Mouse (Mus musculus) thymus, adult 2 months (tissue): ENCODE measurements around the gene 1700016H13Rik. TPM values are rescaled to one million over a fixed set of nuclear protein-coding genes. Genes with fewer than 3 reads are reported as not detected.

Experiments used
- DNase-seq: peaks from one replicate; pipeline ENCODE4 v3.0.0; 2021
- H3K27ac ChIP-seq: fragments of 200-500 bp; 2 replicates; pipeline ENCODE4 v1.5.1; 2012; ENCODE audit warnings: low read length, control low read depth; ENCODE audit not compliant: control insufficient read depth, insufficient read depth
- H3K27me3 ChIP-seq: fragments of 200-500 bp; 2 replicates; pipeline ENCODE4 v1.6.1; 2012; ENCODE audit warnings: mild to moderate bottlenecking, low read length, moderate library complexity, mixed read lengths; ENCODE audit not compliant: control insufficient read depth, insufficient read depth
- H3K36me3 ChIP-seq: fragments of 200-500 bp; 2 replicates; pipeline ENCODE4 v1.6.1; 2012; ENCODE audit warnings: mild to moderate bottlenecking, low read length, moderate library complexity; ENCODE audit not compliant: control insufficient read depth, insufficient read depth
- H3K4me1 ChIP-seq: fragments of 200-500 bp; replicated peaks from 2 replicates; pipeline ENCODE4 v1.6.1; 2012; ENCODE audit warnings: low read length; ENCODE audit not compliant: control insufficient read depth, insufficient read depth
- H3K4me3 ChIP-seq: fragments of 200-500 bp; 2 replicates; pipeline ENCODE4 v1.5.1; 2012; ENCODE audit warnings: mild to moderate bottlenecking, low read length, control low read depth, moderate library complexity; ENCODE audit not compliant: control insufficient read depth, insufficient read depth
- CTCF ChIP-seq: fragments of 200-500 bp; IDR thresholded peaks from 2 replicates; pipeline ENCODE4 v1.5.1; 2012; ENCODE audit warnings: mild to moderate bottlenecking, control low read depth, low read length, moderate library complexity, borderline replicate concordance; ENCODE audit not compliant: control insufficient read depth, poor library complexity, insufficient read depth; ENCODE audit errors: extremely low read depth
- POLR2A ChIP-seq: fragments of 200-500 bp; IDR thresholded peaks from 2 replicates; pipeline ENCODE4 v1.6.1; 2012; ENCODE audit warnings: mild to moderate bottlenecking, low read length, control low read depth, moderate library complexity; ENCODE audit not compliant: control insufficient read depth, poor library complexity, insufficient read depth; ENCODE audit errors: extremely low read depth
- WGBS: fragments of 180-500 bp; shearing (Covaris S2); methylation state at CpG from one replicate; pipeline ENCODE4 v1.1.7; 2018; 5-methylcytosine and 5-hydroxymethylcytosine counted together
- polyA plus RNA-seq: library from polyadenylated mRNA; depleted of rRNA; stranded (reverse); fragments of >200 nt; gene quantifications from 2 replicates; pipeline ENCODE4 v1.2.3, GENCODE M21; 2012; rRNA removed

1700016H13Rik gene
- polyA plus RNA-seq, 1 experiment, result 0.15 TPM

DNA sequence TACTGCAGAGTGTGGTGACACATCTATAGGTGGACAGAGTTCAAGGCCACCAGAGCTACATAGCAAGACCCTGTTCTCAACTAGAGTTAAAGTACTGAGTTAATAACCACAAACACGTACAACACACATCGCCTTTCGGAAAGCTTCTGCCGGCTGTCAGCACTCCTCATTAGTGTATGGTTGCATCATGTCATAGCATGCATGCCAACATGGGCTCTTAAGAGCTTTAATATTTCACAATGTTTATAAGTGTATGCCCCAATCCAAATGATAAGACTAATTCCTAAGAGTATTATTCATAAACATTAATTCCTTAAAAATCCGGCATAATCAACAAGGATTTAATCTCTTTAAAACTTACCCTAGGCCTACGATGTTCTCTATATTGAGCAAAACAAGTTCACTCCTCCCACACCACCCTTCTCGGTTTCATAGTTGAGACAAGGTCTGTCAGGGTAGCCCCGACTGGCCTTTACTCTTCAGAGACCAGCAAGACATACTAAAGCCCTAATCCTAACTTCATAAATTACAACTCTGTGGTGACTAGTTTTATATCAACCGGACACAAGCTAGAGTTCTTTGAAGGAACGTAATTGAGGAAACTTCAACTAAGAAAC is 44.8 kb downstream of the 1700016H13Rik start:
- no peak for DNase-seq

DNA sequence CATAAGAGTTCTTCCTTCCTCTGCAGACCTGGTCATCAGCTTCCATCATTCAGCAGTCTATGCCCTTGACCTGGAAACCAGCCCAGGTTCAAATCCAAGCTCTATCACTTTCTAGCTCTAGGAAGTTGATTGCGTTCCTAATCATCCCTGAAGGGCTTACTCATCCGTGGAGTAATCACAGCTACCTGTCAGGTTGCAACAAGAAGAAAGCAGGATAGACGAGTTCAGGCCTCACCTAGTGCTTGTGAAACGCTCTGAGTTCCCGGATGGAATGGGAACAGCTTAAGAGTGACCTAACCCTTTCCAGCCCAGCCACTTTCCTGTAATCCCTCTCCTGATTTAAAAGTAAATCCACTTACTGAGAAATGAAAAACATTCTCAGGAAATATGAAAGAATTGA is 45.7 kb downstream of the 1700016H13Rik start:
- no peak overlapping the region for H3K4me3 ChIP-seq
- 87% methylated on average over 5 of the region's 5 CpGs for WGBS
- no peak overlapping the region for H3K27ac ChIP-seq
- H3K4me1 ChIP-seq, result no peaks in the 10 kb centered on the region
- TF ChIP-seq CTCF (no peak), POLR2A (no peak)
- H3K27me3 ChIP-seq, result no peaks in the 10 kb centered on the region
- H3K36me3 ChIP-seq, result no peaks in the 10 kb centered on the region
- no peak for DNase-seq

More for the DNA sequence above, 44.8 kb downstream of the 1700016H13Rik start:
- Histone ChIP-seq H3K4me1 (no peaks in the 10 kb centered on the region), H3K36me3 (no peaks in the 10 kb centered on the region), H3K4me3 (no peak overlapping the region), H3K27me3 (no peaks in the 10 kb centered on the region), H3K27ac (no peak overlapping the region)
- TF ChIP-seq POLR2A (no peak), CTCF (no peak)
- 93% methylated on average over 10 of the region's 10 CpGs for WGBS

DNA sequence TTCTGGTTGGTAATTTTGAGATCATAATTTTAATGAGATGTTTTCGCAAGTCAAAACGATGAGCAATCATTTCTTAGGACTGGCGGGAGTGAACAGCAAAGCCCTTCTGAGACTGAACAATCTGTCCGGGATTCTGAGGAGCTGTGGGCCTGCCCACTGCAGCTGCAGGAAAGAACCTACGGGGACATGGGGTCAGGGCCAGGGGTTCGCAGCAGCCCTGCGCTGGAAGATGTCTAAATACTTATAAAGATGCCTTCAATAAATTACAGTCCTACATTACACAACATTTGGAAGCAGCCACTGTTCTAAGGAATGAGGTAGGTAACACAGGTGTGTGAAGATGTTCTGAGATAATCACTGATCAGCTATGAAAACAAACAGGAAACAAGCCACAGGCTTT is 50.1 kb downstream of the 1700016H13Rik start:
- H3K4me1 ChIP-seq, result no peaks in the 10 kb centered on the region
- no peak overlapping the region for H3K27ac ChIP-seq
- H3K27me3 ChIP-seq, result no peaks in the 10 kb centered on the region
- H3K4me3 ChIP-seq, result no peak overlapping the region
- TF ChIP-seq POLR2A (no peak), CTCF (no peak)
- no peaks in the 10 kb centered on the region for H3K36me3 ChIP-seq
- whole genome bisulfite sequencing, result 92% methylated on average over 7 of the region's 7 CpGs
- DNase-seq, result no peak

DNA sequence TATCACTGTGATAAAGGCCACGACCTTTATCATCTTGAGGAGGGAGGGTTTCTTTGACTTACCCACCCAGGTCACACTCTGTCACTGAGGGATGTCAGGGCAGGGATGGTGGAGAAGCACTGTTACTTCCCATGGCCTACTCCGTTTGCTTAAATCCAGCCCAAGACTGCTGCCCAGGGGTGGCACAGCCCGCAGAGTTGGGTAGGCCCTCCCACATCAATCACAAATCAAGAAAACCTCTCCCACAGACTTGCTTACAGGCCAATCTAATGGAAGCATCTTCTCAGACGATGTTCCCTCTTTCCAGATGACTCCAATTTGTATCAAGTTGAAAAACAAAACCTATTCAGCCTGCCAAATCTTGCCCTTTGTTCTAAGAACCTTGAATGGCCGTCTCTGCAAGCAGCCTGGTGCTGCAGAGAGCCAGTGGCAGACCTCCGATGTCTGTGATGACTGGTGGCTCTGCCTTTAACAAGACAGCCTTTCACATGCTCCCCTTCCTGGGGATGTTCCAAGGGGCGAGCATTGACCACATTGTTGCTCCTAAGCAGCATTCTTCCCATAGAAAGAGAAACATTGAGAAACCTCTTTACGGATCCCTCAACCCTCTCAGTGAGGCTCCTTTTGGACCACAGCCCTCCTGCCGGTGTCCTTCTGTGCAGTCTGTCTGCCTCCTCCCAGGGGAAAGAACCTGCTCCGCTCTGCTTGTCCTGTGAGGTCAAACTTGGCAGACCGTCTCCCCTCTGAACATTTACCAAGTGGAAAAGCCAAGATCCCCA is 52.5 kb downstream of the 1700016H13Rik start:
- no peak overlapping the region for H3K27ac ChIP-seq
- TF ChIP-seq POLR2A (no peak), CTCF (no peak)
- no peak overlapping the region for H3K4me3 ChIP-seq
- WGBS, result 93% methylated on average over 11 of the region's 11 CpGs
- H3K4me1 ChIP-seq, result no peaks in the 10 kb centered on the region
- no peaks in the 10 kb centered on the region for H3K36me3 ChIP-seq
- DNase-seq, result no peak
- no peaks in the 10 kb centered on the region for H3K27me3 ChIP-seq

DNA sequence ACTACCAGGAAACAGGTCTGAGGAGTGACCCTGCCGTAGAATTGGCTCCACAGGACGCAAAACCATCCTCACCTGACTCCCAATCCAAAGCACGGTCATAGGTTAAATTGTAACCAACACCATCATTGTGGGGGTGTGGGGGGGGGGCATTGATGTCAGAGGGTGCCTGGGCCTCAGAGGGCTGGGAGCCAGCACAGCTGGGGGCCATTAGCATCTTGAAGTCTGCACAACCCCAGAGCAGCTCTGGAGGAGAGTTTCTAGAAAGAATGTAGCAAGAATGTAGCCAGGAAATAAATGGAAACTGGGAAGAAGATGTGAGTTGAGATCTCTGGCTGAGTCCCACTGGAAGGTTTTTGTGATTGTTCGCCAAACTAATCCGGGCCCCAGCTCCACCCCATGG is 56.9 kb downstream of the 1700016H13Rik start:
- H3K27ac ChIP-seq, result no peak overlapping the region
- TF ChIP-seq CTCF, result no peak

DNA sequence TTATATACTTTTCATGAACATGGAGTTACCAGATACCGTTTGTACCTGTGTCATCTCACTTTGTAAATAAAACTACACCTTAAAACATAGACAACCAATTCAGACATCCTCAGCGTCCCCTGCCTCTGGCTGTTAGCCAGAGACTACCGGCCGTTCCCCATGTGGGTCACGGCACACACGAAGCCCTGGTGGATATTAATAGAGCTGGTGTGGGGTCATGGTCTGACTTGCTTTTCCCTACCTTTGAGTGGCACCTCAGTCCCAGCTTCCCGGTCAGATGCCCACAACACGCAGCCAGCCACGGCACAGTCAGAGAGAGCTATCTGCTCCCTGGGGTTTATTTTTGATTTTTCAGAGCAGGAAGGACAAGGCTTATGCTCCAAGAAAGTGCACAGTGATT is 57.5 kb downstream of the 1700016H13Rik start:
- no peaks in the 10 kb centered on the region for H3K27me3 ChIP-seq
- no peak overlapping the region for H3K4me3 ChIP-seq
- no peaks in the 10 kb centered on the region for H3K4me1 ChIP-seq
- H3K36me3 ChIP-seq, result no peaks in the 10 kb centered on the region
- no peak overlapping the region for H3K27ac ChIP-seq
- WGBS, result 94% methylated on average over 9 of the region's 9 CpGs
- DNase-seq, result no peak
- no peak for TF ChIP-seq POLR2A
- TF ChIP-seq CTCF, result no peak

More for the DNA sequence above, 56.9 kb downstream of the 1700016H13Rik start:
- Histone ChIP-seq H3K36me3 (no peaks in the 10 kb centered on the region), H3K4me1 (no peaks in the 10 kb centered on the region), H3K27me3 (no peaks in the 10 kb centered on the region), H3K4me3 (no peak overlapping the region)
- WGBS, result 95% methylated on average over 5 of the region's 5 CpGs
- no peak for DNase-seq

Other genes with a start within 250 kb of the 1700016H13Rik start
- 6.4 and 7.6 TPM in 2 replicates for gene Ptpn13, start 230.8 kb downstream of the 1700016H13Rik start, polyA plus RNA-seq
- 0.17 and 1.6 TPM in 2 replicates for gene Slc10a6, start 26.6 kb downstream of the 1700016H13Rik start, polyA plus RNA-seq
- 49.1 and 51.7 TPM in 2 replicates for gene Aff1, start 36.4 kb upstream of the 1700016H13Rik start, polyA plus RNA-seq